Mouse (Mus musculus): ENCODE data around the gene Tex14. TPM values are rescaled to one million over a fixed set of nuclear protein-coding genes. Genes with fewer than 3 reads are reported as not detected.

Tex14 gene
- total and polyA plus RNA-seq, 3 experiments, result 0.42 TPM; not detected in 1

- DNase-seq (ENCODE audit: low read depth, low spot score), result peak; percentile 97
- Histone ChIP-seq H3K27me3 (ENCODE audit: control insufficient read depth in 1 of 2, insufficient read depth in 2 of 2, low read length in 2 of 2) (no peaks in the 10 kb centered on the region), H3K9ac (ENCODE audit: control insufficient read depth, low read depth, low read length, poor library complexity, severe bottlenecking) (peak overlapping the region; percentile 56), H3K27ac (ENCODE audit: control insufficient read depth, low read depth, low read length) (peak overlapping the region; percentile 44), H3K4me3 (ENCODE audit: control insufficient read depth in 1 of 2, insufficient read depth in 1 of 2, low read depth in 2 of 2, low read length in 2 of 2) (peak overlapping the region; percentile 26 to 36), H3K36me3 (ENCODE audit: control insufficient read depth in 1 of 2, insufficient read depth in 2 of 2, low read length in 2 of 2) (peaks cover 0 to 39% of the 10 kb centered on the region in 2 experiments; a peak in 2 of 4 replicates), H3K9me3 (replicated peaks; ENCODE audit: insufficient read depth, low read length) (no peaks in the 10 kb centered on the region), H3K79me2 (ENCODE audit: control insufficient read depth, insufficient read depth, low read length, poor library complexity) (no peaks in the 10 kb centered on the region; the same call in 1 of the 2 replicates), H3K4me1 (ENCODE audit: control insufficient read depth in 1 of 2, insufficient read depth in 2 of 2, low read length in 2 of 2) (peaks cover 16 to 31% of the 10 kb centered on the region in 2 experiments)
- no peak for TF ChIP-seq MAZ (IDR thresholded peaks at IDR 0.05; ENCODE audit: low read depth, low read length)
- no peak for TF ChIP-seq MXI1 (IDR thresholded peaks at IDR 0.05; ENCODE audit: low read depth, low read length)
- TF ChIP-seq GABPA (IDR thresholded peaks at IDR 0.05; ENCODE audit: low read depth, low read length), result no peak
- TF ChIP-seq RAD21 (IDR thresholded peaks at IDR 0.05; ENCODE audit: low read depth, low read length), result no peak
- no peak for TF ChIP-seq JUND (IDR thresholded peaks at IDR 0.05; ENCODE audit: low read depth, low read length)
- no peak for TF ChIP-seq CHD2 (IDR thresholded peaks at IDR 0.05; ENCODE audit: low read length)
- TF ChIP-seq POLR2AphosphoS2 (IDR thresholded peaks at IDR 0.05; ENCODE audit: low read length), result no peak
- TF ChIP-seq E2F4 (IDR thresholded peaks at IDR 0.05; ENCODE audit: borderline replicate concordance, low read depth, low read length), result no peak
- 0 out of 2 replicates have a peak, but pooled peaks have one; percentile 49 for TF ChIP-seq HCFC1 (IDR thresholded peaks at IDR 0.05; ENCODE audit: low read depth, low read length)
- TF ChIP-seq MAFK (IDR thresholded peaks at IDR 0.05; ENCODE audit: borderline replicate concordance, low read depth, low read length), result no peak
- no peak for TF ChIP-seq UBTF (IDR thresholded peaks at IDR 0.05; ENCODE audit: borderline replicate concordance, insufficient read depth, low read depth, low read length)
- peak; percentile 33; the same call in 1 of the 2 replicates for TF ChIP-seq ETS1 (IDR thresholded peaks at IDR 0.05; ENCODE audit: low read depth, low read length)
- peak in 1 of 2 experiments; percentile 78; a peak in 2 of 4 replicates for TF ChIP-seq POLR2A (IDR thresholded peaks at IDR 0.05; ENCODE audit: control insufficient read depth in 1 of 2, insufficient read depth in 1 of 2, low read depth in 1 of 2, low read length in 2 of 2, poor library complexity in 1 of 2)
- no peak for TF ChIP-seq CHD1 (IDR thresholded peaks at IDR 0.05; ENCODE audit: low read depth, low read length)
- TF ChIP-seq NRF1 (IDR thresholded peaks at IDR 0.05; ENCODE audit: insufficient read depth, low read depth, low read length, poor library complexity, severe bottlenecking), result no peak
- TF ChIP-seq SIN3A (IDR thresholded peaks at IDR 0.05; ENCODE audit: low read length), result peak; percentile 66; the same call in 1 of the 2 replicates
- TF ChIP-seq ZMIZ1 (IDR thresholded peaks at IDR 0.05; ENCODE audit: low read depth, low read length), result peak; percentile 91
- TF ChIP-seq USF2 (IDR thresholded peaks at IDR 0.05; ENCODE audit: borderline replicate concordance in 1 of 2, insufficient read depth in 1 of 2, low read depth in 1 of 2, low read length in 2 of 2), result no peak
- TF ChIP-seq ZNF384 (IDR thresholded peaks at IDR 0.05; ENCODE audit: low read depth, low read length), result no peak
- TF ChIP-seq MYB (IDR thresholded peaks at IDR 0.05; ENCODE audit: low read depth, low read length), result no peak
- peak; percentile 55; the same call in 1 of the 2 replicates for TF ChIP-seq NELFE (IDR thresholded peaks at IDR 0.05; ENCODE audit: low read depth, low read length)
- peak; percentile 59; the same call in 1 of the 2 replicates for TF ChIP-seq MYC (IDR thresholded peaks at IDR 0.05; ENCODE audit: low read depth, low read length)
- TF ChIP-seq ELF1 (IDR thresholded peaks at IDR 0.05; ENCODE audit: low read depth, low read length), result peak; percentile 74
- 0 out of 2 replicates have a peak, but pooled peaks have one; percentile 37 for TF ChIP-seq MAX (IDR thresholded peaks at IDR 0.05; ENCODE audit: low read length)
- TF ChIP-seq ZC3H11A (IDR thresholded peaks at IDR 0.05; ENCODE audit: low read depth, low read length), result no peak
- TF ChIP-seq CTCF (IDR thresholded peaks at IDR 0.05 in 2 of 3, conservative IDR thresholded peaks at IDR 0.05 in 1 of 3; ENCODE audit: control insufficient read depth in 1 of 3, insufficient read depth in 1 of 3, low read depth in 2 of 3, low read length in 3 of 3, poor library complexity in 1 of 3, severe bottlenecking in 1 of 3), result no peak
- no peak for TF ChIP-seq BHLHE40 (IDR thresholded peaks at IDR 0.05; ENCODE audit: borderline replicate concordance, low read depth, low read length)
- TF ChIP-seq TAL1 (IDR thresholded peaks at IDR 0.05; ENCODE audit: low read length), result no peak
- no peak for TF ChIP-seq MEF2A (IDR thresholded peaks at IDR 0.05; ENCODE audit: extremely low read depth, insufficient replicate concordance, low read depth, low read length, poor library complexity, severe bottlenecking)
- peak; percentile 92 for TF ChIP-seq RCOR1 (IDR thresholded peaks at IDR 0.05; ENCODE audit: low read depth, low read length)
- peak in 1 of 2 experiments; percentile 44; a peak in 1 of 4 replicates for TF ChIP-seq EP300 (IDR thresholded peaks at IDR 0.05; ENCODE audit: low read depth in 1 of 2, low read length in 2 of 2)
- no peak for TF ChIP-seq USF1 (IDR thresholded peaks at IDR 0.05; ENCODE audit: low read depth, low read length)
- no peak for TF ChIP-seq ZKSCAN1 (IDR thresholded peaks at IDR 0.05; ENCODE audit: low read depth, low read length)
- TF ChIP-seq KAT2A (conservative IDR thresholded peaks at IDR 0.05; ENCODE audit: low read depth, low read length), result no peak
- TF ChIP-seq GATA1 (IDR thresholded peaks at IDR 0.05; ENCODE audit: low read depth, low read length), result peak; percentile 61
- TF ChIP-seq SMC3 (IDR thresholded peaks at IDR 0.05; ENCODE audit: low read depth, low read length), result peak; percentile 19; the same call in 1 of the 2 replicates
These were observed 61.2 kb downstream of the Tex14 start for GRCm38 (mm10) chr11:87465990-87466593.
